Mouse (Mus musculus): ENCODE data around the gene Blm.

Blm gene

GRCm38 (mm10) chr7:80457831-80458343 lies 77.0 kb downstream of the Blm start:
- DNase-seq, result no peak

GRCm38 (mm10) chr7:80457241-80457640 lies 77.7 kb downstream of the Blm start:
- peak; percentile 84 for DNase-seq

GRCm38 (mm10) chr7:80456327-80456726 lies 78.6 kb downstream of the Blm start:
- no peak for DNase-seq

- DNase-seq, result no peak
Measured at GRCm38 (mm10) chr7:80455505-80456160, 79.3 kb downstream of the Blm start.

GRCm38 (mm10) chr7:80454786-80455185 lies 80.1 kb downstream of the Blm start:
- DNase-seq, result no peak

GRCm38 (mm10) chr7:80453997-80454396 lies 80.9 kb downstream of the Blm start:
- DNase-seq, result no peak

GRCm38 (mm10) chr7:80453121-80453520 lies 81.8 kb downstream of the Blm start:
- DNase-seq, result no peak

- DNase-seq, result no peak
Measured at GRCm38 (mm10) chr7:80452241-80452640, 82.7 kb downstream of the Blm start.

- DNase-seq, result no peak
Measured at GRCm38 (mm10) chr7:80451550-80452232, 83.2 kb downstream of the Blm start.

- no peak for DNase-seq
Measured at GRCm38 (mm10) chr7:80450354-80450753, 84.6 kb downstream of the Blm start.

- DNase-seq, result no peak
Measured at GRCm38 (mm10) chr7:80449620-80450091, 85.3 kb downstream of the Blm start.

- DNase-seq, result no peak
Measured at GRCm38 (mm10) chr7:80447336-80447735, 87.6 kb downstream of the Blm start.

- no peak for DNase-seq
Measured at GRCm38 (mm10) chr7:80446221-80446878, 88.6 kb downstream of the Blm start.

- DNase-seq, result no peak
Measured at GRCm38 (mm10) chr7:80445492-80445891, 89.4 kb downstream of the Blm start.

- no peak for DNase-seq
Measured at GRCm38 (mm10) chr7:80444401-80445249, 90.3 kb downstream of the Blm start.

GRCm38 (mm10) chr7:80443124-80443523 lies 91.8 kb downstream of the Blm start:
- no peak for DNase-seq

- DNase-seq, result peak; percentile 65
Measured at GRCm38 (mm10) chr7:80441986-80442904, 92.7 kb downstream of the Blm start.

GRCm38 (mm10) chr7:80440685-80441084 lies 94.2 kb downstream of the Blm start:
- no peak for DNase-seq

- DNase-seq, result no peak
Measured at GRCm38 (mm10) chr7:80439789-80440488, 95.0 kb downstream of the Blm start.

- no peak for DNase-seq
Measured at GRCm38 (mm10) chr7:80439032-80439760, 95.7 kb downstream of the Blm start.

Measured in layer of hippocampus, adult 9-11 months (tissue).